ENCODE assay signal across 22 mouse cellular contexts in genomic region chr14:22089331-22089730, GRCm38 (mm10).
DNase-seq lines count a peak whose midpoint lies in the region; ATAC-seq lines count a peak whose summit lies in the region.
"Had no signal": no experiment of that assay in that cellular context is flagged by ENCODE, and none has a peak within 500 bp of the region (broad histone marks: within the 10 kb centered on the region; RNA-seq: fewer than 3 reads in every experiment).

No protein-coding gene starts in this region.

- H3K9ac ChIP-seq in kidney, embryonic 15.5 days, result no peak overlapping the region
- peak overlapping the region; percentile 8; the same call in 1 of the 2 replicates for H3K9ac ChIP-seq in hindbrain, embryonic 13.5 days
- no peak overlapping the region for H3K9ac ChIP-seq in limb, embryonic 15.5 days
- H3K9ac ChIP-seq in stomach, embryonic 16.5 days (ENCODE audit: low read length), result no peak overlapping the region
- H3K9ac ChIP-seq: heart, embryonic 12.5 days; liver, embryonic 13.5 days; midbrain, embryonic 12.5 days; neural tube, embryonic 12.5 days had no signal

- no peak overlapping the region for H3K4me3 ChIP-seq in kidney, embryonic 15.5 days (replicated peaks)
- H3K4me3 ChIP-seq in hindbrain, embryonic 13.5 days, result no peak overlapping the region
- no peak overlapping the region for H3K4me3 ChIP-seq in limb, embryonic 15.5 days
- no peak overlapping the region for H3K4me3 ChIP-seq in stomach, embryonic 16.5 days (replicated peaks; ENCODE audit: low read length)
- H3K4me3 ChIP-seq: embryonic facial prominence, embryonic 10.5 days; heart, embryonic 12.5 days; liver, embryonic 13.5 days; midbrain, embryonic 12.5 days; neural tube, embryonic 12.5 days had no signal

- 0 out of 2 replicates have a peak, but pooled peaks cover 2% of the 10 kb centered on the region for H3K36me3 ChIP-seq in kidney, embryonic 15.5 days
- H3K36me3 ChIP-seq in hindbrain, embryonic 13.5 days, result no peaks in the 10 kb centered on the region
- H3K36me3 ChIP-seq in limb, embryonic 15.5 days, result no peaks in the 10 kb centered on the region
- H3K36me3 ChIP-seq in stomach, embryonic 16.5 days (ENCODE audit: control insufficient read depth, insufficient read depth, low read length), result no peaks in the 10 kb centered on the region
- H3K36me3 ChIP-seq: embryonic facial prominence, embryonic 10.5 days; heart, embryonic 12.5 days; liver, embryonic 13.5 days; midbrain, embryonic 12.5 days; neural tube, embryonic 12.5 days had no signal

- no peak overlapping the region for H3K4me2 ChIP-seq in kidney, embryonic 15.5 days
- H3K4me2 ChIP-seq in hindbrain, embryonic 13.5 days, result no peak overlapping the region
- H3K4me2 ChIP-seq in limb, embryonic 15.5 days, result no peak overlapping the region
- no peak overlapping the region for H3K4me2 ChIP-seq in stomach, embryonic 16.5 days (ENCODE audit: low read depth, low read length)
- H3K4me2 ChIP-seq: heart, embryonic 12.5 days; liver, embryonic 13.5 days; midbrain, embryonic 12.5 days; neural tube, embryonic 12.5 days had no signal

- peak; percentile 41; the same call in 1 of the 2 replicates for ATAC-seq in kidney, embryonic 15.5 days (replicated peaks; ENCODE audit: low FRiP score)
- ATAC-seq in hindbrain, embryonic 13.5 days (ENCODE audit: low FRiP score), result peak; percentile 52; the same call in 1 of the 2 replicates
- ATAC-seq in limb, embryonic 15.5 days (ENCODE audit: insufficient number of reproducible peaks, low FRiP score, low TSS enrichment, low read depth), result no peak
- no peak for ATAC-seq in stomach, embryonic 16.5 days (ENCODE audit: insufficient read depth, low FRiP score)
- no peak for ATAC-seq in frontal cortex, adult (ENCODE audit: low TSS enrichment)
- ATAC-seq: inflammation-experienced regulatory T-cells, adult 6 months had no signal

- peaks cover 48% of the 10 kb centered on the region for H3K4me1 ChIP-seq in kidney, embryonic 15.5 days
- H3K4me1 ChIP-seq in hindbrain, embryonic 13.5 days (replicated peaks), result peaks cover 26% of the 10 kb centered on the region
- peaks cover 34% of the 10 kb centered on the region for H3K4me1 ChIP-seq in limb, embryonic 15.5 days
- peaks cover 40% of the 10 kb centered on the region for H3K4me1 ChIP-seq in stomach, embryonic 16.5 days (ENCODE audit: control insufficient read depth, insufficient read depth, low read length)
- H3K4me1 ChIP-seq: liver, embryonic 13.5 days had no signal

- 42% methylated on average over 7 of the region's 7 CpGs for WGBS in kidney, embryonic 15.5 days
- WGBS in hindbrain, embryonic 13.5 days, result 58% methylated on average over 7 of the region's 7 CpGs
- WGBS in limb, embryonic 15.5 days, result 63% methylated on average over 7 of the region's 7 CpGs
- WGBS in stomach, embryonic 16.5 days, result 55% methylated on average over 7 of the region's 7 CpGs

- H3K27me3 ChIP-seq in kidney, embryonic 15.5 days, result peaks cover 21% of the 10 kb centered on the region
- H3K27me3 ChIP-seq in hindbrain, embryonic 13.5 days, result peaks cover 3% of the 10 kb centered on the region; the same call in 1 of the 2 replicates
- peaks cover 5% of the 10 kb centered on the region; the same call in 1 of the 2 replicates for H3K27me3 ChIP-seq in limb, embryonic 15.5 days
- no peaks in the 10 kb centered on the region for H3K27me3 ChIP-seq in stomach, embryonic 16.5 days (ENCODE audit: control insufficient read depth, insufficient read depth, low read length)
- H3K27me3 ChIP-seq: liver, embryonic 13.5 days; neural tube, embryonic 12.5 days had no signal

- H3K9me3 ChIP-seq in kidney, embryonic 15.5 days (replicated peaks), result peaks cover 9% of the 10 kb centered on the region; the same call in 1 of the 2 replicates
- H3K9me3 ChIP-seq in hindbrain, embryonic 13.5 days, result no peaks in the 10 kb centered on the region
- no peaks in the 10 kb centered on the region for H3K9me3 ChIP-seq in limb, embryonic 15.5 days
- H3K9me3 ChIP-seq in stomach, embryonic 16.5 days (replicated peaks; ENCODE audit: control insufficient read depth, low read length), result no peaks in the 10 kb centered on the region
- H3K9me3 ChIP-seq: liver, embryonic 13.5 days; neural tube, embryonic 12.5 days had no signal

- H3K27ac ChIP-seq in kidney, embryonic 15.5 days, result peak overlapping the region; percentile 61; the same call in 1 of the 2 replicates
- peak overlapping the region; percentile 0; the same call in 1 of the 2 replicates for H3K27ac ChIP-seq in hindbrain, embryonic 13.5 days
- 0 out of 2 replicates have a peak overlapping the region, but pooled peaks have one; percentile 61 for H3K27ac ChIP-seq in limb, embryonic 15.5 days
- H3K27ac ChIP-seq in stomach, embryonic 16.5 days (ENCODE audit: low read length), result peak overlapping the region; percentile 78
- H3K27ac ChIP-seq: embryonic facial prominence, embryonic 10.5 days; liver, embryonic 13.5 days; midbrain, embryonic 12.5 days; neural tube, embryonic 12.5 days had no signal

- no peak for DNase-seq in kidney, postnatal 14 days
- DNase-seq in urinary bladder, adult 18-20 months (ENCODE audit: low spot score in 2 of 2), result no peak
- DNase-seq: adrenal gland, postnatal 36 days; B cell, adult 2 months; cerebellum, adult 18-20 months; cerebellum, postnatal 36 days; gastrocnemius, postnatal 10 days; heart, adult 11 months; heart, postnatal 14 days; liver, embryonic 13.5 days; right cerebral cortex, postnatal 4 days; thymus, postnatal 25 days had no signal

Comparison
In these comparisons a context has a peak if more than half of its experiments do, and no peak if none do; other contexts are left out.
1. ATAC-seq: peak in kidney, embryonic 15.5 days (single experiment) and hindbrain, embryonic 13.5 days (single experiment); none in limb, embryonic 15.5 days (single experiment), stomach, embryonic 16.5 days (single experiment) and frontal cortex, adult (single experiment).
2. H3K27ac ChIP-seq: peak in every context shown above with its lines; median percentile 78 in stomach, embryonic 16.5 days; 61 in kidney, embryonic 15.5 days; 61 in limb, embryonic 15.5 days; 0 in hindbrain, embryonic 13.5 days.